Mouse (Mus musculus) heart, adult 2 months (tissue): ENCODE results near the gene Dcun1d3. TPM values are rescaled to one million over a fixed set of nuclear protein-coding genes. Genes with fewer than 3 reads are reported as not detected.

Source experiments
- DNase-seq, 2 experiments: peaks; one replicate each; pipeline ENCODE4 v3.0.0; 2021
- H3K27ac ChIP-seq: fragments of 200-600 bp; 2 replicates; pipeline ENCODE4 v1.8.1; 2022
- H3K27me3 ChIP-seq: fragments of 200-500 bp; 2 replicates; pipeline ENCODE4 v1.6.1; 2012; ENCODE audit warnings: mild to moderate bottlenecking, low read length, inconsistent platforms, mixed read lengths; ENCODE audit not compliant: control insufficient read depth, insufficient read depth
- H3K36me3 ChIP-seq: fragments of 200-500 bp; 2 replicates; pipeline ENCODE4 v1.6.1; 2012; ENCODE audit warnings: low read length, inconsistent platforms; ENCODE audit not compliant: control insufficient read depth, insufficient read depth
- H3K4me1 ChIP-seq: fragments of 200-500 bp; 2 replicates; pipeline ENCODE4 v1.6.1; 2011; ENCODE audit warnings: low read length; ENCODE audit not compliant: control insufficient read depth, insufficient read depth
- H3K4me3 ChIP-seq: fragments of 200-600 bp; 2 replicates; pipeline ENCODE4 v1.8.1; 2022
- H3K79me2 ChIP-seq: fragments of 200-500 bp; replicated peaks from 2 replicates; pipeline ENCODE4 v1.6.1; 2012; ENCODE audit warnings: mild to moderate bottlenecking, inconsistent platforms, low read length, moderate library complexity, mixed read lengths; ENCODE audit not compliant: control insufficient read depth, insufficient read depth
- H3K9ac ChIP-seq: fragments of 200-500 bp; 2 replicates; pipeline ENCODE4 v1.6.1; 2012; ENCODE audit warnings: low read depth, mild to moderate bottlenecking, control low read depth, inconsistent platforms, low read length, mixed read lengths
- CTCF ChIP-seq: fragments of 200-600 bp; IDR thresholded peaks from 2 replicates; pipeline ENCODE4 v1.8.1; 2022; ENCODE audit warnings: antibody characterized with exemption, mild to moderate bottlenecking, moderate library complexity
- EP300 ChIP-seq: fragments of 200-500 bp; IDR thresholded peaks from 2 replicates; pipeline ENCODE4 v1.6.1; 2011; ENCODE audit warnings: low read depth, low read length, control low read depth; ENCODE audit not compliant: insufficient read depth
- POLR2A ChIP-seq: fragments of 200-500 bp; IDR thresholded peaks from 2 replicates; pipeline ENCODE4 v1.6.1; 2011; ENCODE audit warnings: mild to moderate bottlenecking, low read depth, low read length, control low read depth; ENCODE audit not compliant: insufficient read depth
- WGBS: fragments of 180-500 bp; shearing (Covaris S2); methylation state at CpG from one replicate; pipeline ENCODE4 v1.1.7; 2018; 5-methylcytosine and 5-hydroxymethylcytosine counted together
- intact Hi-C: fragments of 180-260 bp; cut with DNase I; formaldehyde crosslinking; loops from one replicate; pipeline ENCODE4 v1.15.1; 2025
- polyA plus RNA-seq: library from polyadenylated mRNA; depleted of rRNA; stranded (reverse); fragments of >200 nt; gene quantifications from 2 replicates; pipeline ENCODE4 v1.2.3, GENCODE M21; 2012; rRNA removed
- total RNA-seq, 2 experiments: library from RNA; stranded (reverse); gene quantifications; 2 replicates each; pipeline ENCODE4 v1.2.3; 2021

The Dcun1d3 gene
- total and polyA plus RNA-seq, 3 experiments = 3.7 to 14.6 (median 12.6) TPM

DNA sequence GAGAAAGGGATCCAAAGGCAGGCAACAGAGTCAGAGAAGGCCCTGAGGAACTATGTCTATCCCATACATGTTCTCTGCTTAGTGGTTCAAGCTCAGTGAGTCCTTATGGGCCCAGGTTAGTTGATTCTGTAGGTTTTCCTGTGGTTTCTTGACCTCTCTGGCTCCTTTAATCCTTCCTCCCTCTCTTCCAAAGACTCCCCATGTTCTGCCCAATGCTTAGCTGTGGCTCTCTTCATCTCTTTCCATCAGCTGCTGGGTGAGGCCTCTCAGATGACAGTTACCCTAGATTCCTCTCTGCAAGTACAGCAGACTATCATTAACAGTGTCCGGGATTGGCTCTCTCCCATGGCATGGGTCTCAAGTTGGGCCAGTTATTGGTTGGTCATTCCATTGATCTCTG, 60.7 kb downstream of the Dcun1d3 start:
- Histone ChIP-seq H3K4me1 (no peaks in the 10 kb centered on the region), H3K4me3 (no peak overlapping the region), H3K79me2 (no peaks in the 10 kb centered on the region), H3K27me3 (no peaks in the 10 kb centered on the region), H3K27ac (no peak overlapping the region), H3K9ac (no peak overlapping the region), H3K36me3 (no peaks in the 10 kb centered on the region)
- DNase-seq = no peak
- intact Hi-C loops = no loop called here
- 100% methylated on average over 1 of the region's 1 CpGs for WGBS
- no peak for TF ChIP-seq POLR2A

DNA sequence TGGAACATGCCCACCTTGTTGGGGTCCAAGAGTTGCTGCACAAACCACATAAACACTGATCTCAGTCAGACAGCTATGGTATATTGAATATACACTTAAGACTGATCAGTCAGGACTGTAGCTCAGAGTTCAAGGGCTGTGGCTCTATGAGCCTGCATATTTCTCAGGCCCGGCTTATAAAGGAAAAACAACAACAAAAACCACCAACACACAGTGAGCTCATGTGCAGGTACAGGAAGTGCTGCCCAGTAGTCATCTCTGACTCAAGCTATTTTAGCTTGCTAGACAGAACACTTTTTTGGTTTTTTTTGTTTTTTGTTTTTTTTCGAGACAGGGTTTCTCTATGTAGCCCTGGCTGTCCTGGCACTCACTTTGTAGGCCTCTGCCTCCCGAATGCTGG, 87.4 kb downstream of the Dcun1d3 start:
- 93% methylated on average over 3 of the region's 3 CpGs for WGBS

DNA sequence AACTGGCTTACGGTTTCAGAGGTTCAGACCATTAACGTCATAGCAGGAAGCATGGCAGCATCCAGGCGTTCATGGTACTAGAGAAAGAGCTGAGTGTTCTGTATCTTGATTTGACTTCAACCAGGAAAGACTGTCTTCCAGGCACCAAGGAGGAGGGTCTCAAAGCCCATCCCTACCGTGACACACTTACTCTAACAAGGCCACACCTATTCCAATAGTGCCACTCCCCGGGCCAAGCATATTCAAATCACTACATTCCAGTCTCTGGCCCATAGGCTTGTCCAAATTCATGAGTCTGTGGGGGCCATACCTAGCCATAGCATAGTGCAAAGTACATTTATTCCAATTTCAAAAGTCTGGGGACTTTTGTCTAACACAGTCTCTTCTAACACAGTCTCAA, 88.7 kb downstream of the Dcun1d3 start:
- 93% methylated on average over 5 of the region's 5 CpGs for WGBS
- TF ChIP-seq POLR2A (no peak), CTCF (no peak), EP300 (no peak)
- no peaks in the 10 kb centered on the region for H3K36me3 ChIP-seq
- H3K79me2 ChIP-seq = no peaks in the 10 kb centered on the region
- H3K4me1 ChIP-seq = no peaks in the 10 kb centered on the region
- no peak overlapping the region for H3K9ac ChIP-seq
- no peak overlapping the region for H3K4me3 ChIP-seq
- no peaks in the 10 kb centered on the region for H3K27me3 ChIP-seq
- DNase-seq = no peak
- no peak overlapping the region for H3K27ac ChIP-seq
- intact Hi-C loops = no loop called here

More for the DNA sequence above, 87.4 kb downstream of the Dcun1d3 start:
- H3K9ac ChIP-seq = no peak overlapping the region
- TF ChIP-seq CTCF (no peak), EP300 (no peak), POLR2A (no peak)
- no peak for DNase-seq
- H3K36me3 ChIP-seq = no peaks in the 10 kb centered on the region
- no peaks in the 10 kb centered on the region for H3K4me1 ChIP-seq
- no peak overlapping the region for H3K4me3 ChIP-seq
- no peaks in the 10 kb centered on the region for H3K79me2 ChIP-seq
- intact Hi-C loops = no loop called here
- H3K27ac ChIP-seq = no peak overlapping the region
- no peaks in the 10 kb centered on the region for H3K27me3 ChIP-seq

Other genes starting within 250 kb of the Dcun1d3 start
- not detected for gene Acsm4, start 206.3 kb downstream of the Dcun1d3 start, total RNA-seq
- gene Acsm4, start 206.3 kb downstream of the Dcun1d3 start, polyA plus RNA-seq = not detected in 2 replicates
- gene Thumpd1, start 175.5 kb downstream of the Dcun1d3 start, total RNA-seq = 10 to 100 TPM; 15.0 to 15.6 TPM
- 7.9 and 14.5 TPM in 2 replicates for gene Thumpd1, start 175.5 kb downstream of the Dcun1d3 start, polyA plus RNA-seq
- gene Acsm3, start 135.4 kb downstream of the Dcun1d3 start, total RNA-seq = 1 to 10 TPM in 1 of 2 experiments, under 1 TPM in 1; 0.73 to 1.3 TPM
- 6.8 and 12.0 TPM in 2 replicates for gene Acsm3, start 135.4 kb downstream of the Dcun1d3 start, polyA plus RNA-seq
- gene Rexo5, start 102.3 kb downstream of the Dcun1d3 start, total RNA-seq = 1 to 10 TPM in 1 of 2 experiments, under 1 TPM in 1; 0.75 to 1.2 TPM
- gene Rexo5, start 102.3 kb downstream of the Dcun1d3 start, polyA plus RNA-seq = 0.53 and 3.3 TPM in 2 replicates
- gene Eri2, start 102.2 kb downstream of the Dcun1d3 start, total RNA-seq = 1 to 10 TPM; 1.7 TPM
- gene Eri2, start 102.2 kb downstream of the Dcun1d3 start, polyA plus RNA-seq = 0.92 and 1.4 TPM in 2 replicates
- gene Lyrm1, start 437 bp downstream of the Dcun1d3 start, total RNA-seq = 1 to 10 TPM; 9.1 to 9.6 TPM
- gene Lyrm1, start 437 bp downstream of the Dcun1d3 start, polyA plus RNA-seq = 5.9 and 8.6 TPM in 2 replicates
- gene Dnah3, start 199.0 kb upstream of the Dcun1d3 start, total RNA-seq = not detected
- 0.59 TPM in 1 of 2 replicates, not detected in the other for gene Dnah3, start 199.0 kb upstream of the Dcun1d3 start, polyA plus RNA-seq
- 10 to 100 TPM; 22.2 to 24.1 TPM for gene Tmem159, start 206.1 kb upstream of the Dcun1d3 start, total RNA-seq
- gene Tmem159, start 206.1 kb upstream of the Dcun1d3 start, polyA plus RNA-seq = 29.9 and 38.1 TPM in 2 replicates
- under 1 TPM; 0.29 to 0.41 TPM for gene Zp2, start 249.0 kb upstream of the Dcun1d3 start, total RNA-seq
- gene Zp2, start 249.0 kb upstream of the Dcun1d3 start, polyA plus RNA-seq = 0.41 and 0.76 TPM in 2 replicates